Mouse (Mus musculus): ENCODE data around the gene Sorbs1. TPM values are rescaled to one million over a fixed set of nuclear protein-coding genes. Genes with fewer than 3 reads are reported as not detected.
A peak's percentile ranks its signal among the peaks of the same experiment; 100 is the strongest.

Sorbs1 gene
- polyA plus RNA-seq, 1 experiment: 79.3 TPM

- Histone ChIP-seq H3K4me1 (ENCODE audit: control insufficient read depth, insufficient read depth, low read length) (peaks cover 30% of the 10 kb centered on the region), H3K27me3 (ENCODE audit: control insufficient read depth, insufficient read depth, low read length) (no peaks in the 10 kb centered on the region; the same call in 1 of the 2 replicates), H3K4me3 (replicated peaks; ENCODE audit: insufficient read depth, low read depth, low read length) (no peak overlapping the region), H3K27ac (ENCODE audit: insufficient read depth, low read length) (no peak overlapping the region)
- TF ChIP-seq POLR2A (IDR thresholded peaks at IDR 0.05; ENCODE audit: borderline replicate concordance, insufficient read depth, low read length) (no peak), CTCF (IDR thresholded peaks at IDR 0.05; ENCODE audit: borderline replicate concordance, insufficient read depth, low read depth, low read length) (no peak)
- no peak for DNase-seq
- 99% methylated on average over 2 of the region's 2 CpGs for WGBS
These were observed 138.9 kb downstream of the Sorbs1 start for GRCm38 (mm10) chr19:40374720-40375119.

DNA sequence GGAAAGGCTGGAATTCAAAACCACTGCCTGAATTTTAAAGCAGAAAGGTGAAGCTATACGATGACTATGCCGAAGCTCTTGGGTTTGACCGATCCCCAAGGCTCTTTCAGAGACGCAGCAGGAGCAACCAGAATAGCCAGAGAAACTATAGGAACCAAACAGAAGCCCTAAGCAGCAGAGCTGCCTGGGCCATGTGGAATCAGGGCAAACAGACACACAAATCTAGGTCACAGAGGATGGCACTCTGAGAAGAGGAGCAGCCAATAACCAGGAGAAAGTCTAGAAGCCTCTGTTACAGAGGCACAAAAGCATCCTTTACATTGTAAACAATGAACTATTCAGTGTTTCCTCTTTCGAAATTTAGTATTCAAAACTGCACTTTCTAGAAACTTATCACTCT, 140.9 kb downstream of the Sorbs1 start:
- peaks cover 22% of the 10 kb centered on the region for H3K4me1 ChIP-seq (ENCODE audit: control insufficient read depth, insufficient read depth, low read length)
- no peaks in the 10 kb centered on the region for H3K27me3 ChIP-seq (ENCODE audit: control insufficient read depth, insufficient read depth, low read length)
- DNase-seq: peak; percentile 33 to 52
- WGBS: 56% methylated on average over 5 of the region's 5 CpGs
- TF ChIP-seq CTCF (IDR thresholded peaks at IDR 0.05; ENCODE audit: borderline replicate concordance, insufficient read depth, low read depth, low read length) (no peak), POLR2A (IDR thresholded peaks at IDR 0.05; ENCODE audit: borderline replicate concordance, insufficient read depth, low read length) (no peak)
- H3K4me3 ChIP-seq (replicated peaks; ENCODE audit: insufficient read depth, low read depth, low read length): no peak overlapping the region
- no peak overlapping the region for H3K27ac ChIP-seq (ENCODE audit: insufficient read depth, low read length)

GRCm38 (mm10) chr19:40371866-40372265, 141.7 kb downstream of the Sorbs1 start:
- 74% methylated on average over 4 of the region's 4 CpGs for WGBS
- Histone ChIP-seq H3K27me3 (ENCODE audit: control insufficient read depth, insufficient read depth, low read length) (no peaks in the 10 kb centered on the region), H3K27ac (ENCODE audit: insufficient read depth, low read length) (no peak overlapping the region; the same call in 1 of the 2 replicates), H3K4me3 (replicated peaks; ENCODE audit: insufficient read depth, low read depth, low read length) (no peak overlapping the region), H3K4me1 (ENCODE audit: control insufficient read depth, insufficient read depth, low read length) (peaks cover 16% of the 10 kb centered on the region)
- DNase-seq: no peak
- TF ChIP-seq POLR2A (IDR thresholded peaks at IDR 0.05; ENCODE audit: borderline replicate concordance, insufficient read depth, low read length): no peak

- 67% methylated on average over 18 of the region's 18 CpGs for WGBS
These were observed 143.4 kb downstream of the Sorbs1 start for GRCm38 (mm10) chr19:40369852-40370811.

GRCm38 (mm10) chr19:40368517-40368916, 145.1 kb downstream of the Sorbs1 start:
- Histone ChIP-seq H3K27me3 (ENCODE audit: control insufficient read depth, insufficient read depth, low read length) (no peaks in the 10 kb centered on the region), H3K4me1 (ENCODE audit: control insufficient read depth, insufficient read depth, low read length) (peaks cover 24% of the 10 kb centered on the region), H3K4me3 (replicated peaks; ENCODE audit: insufficient read depth, low read depth, low read length) (no peak overlapping the region), H3K27ac (ENCODE audit: insufficient read depth, low read length) (no peak overlapping the region)
- no peak for TF ChIP-seq CTCF (IDR thresholded peaks at IDR 0.05; ENCODE audit: borderline replicate concordance, insufficient read depth, low read depth, low read length)
- TF ChIP-seq POLR2A (IDR thresholded peaks at IDR 0.05; ENCODE audit: borderline replicate concordance, insufficient read depth, low read length): no peak
- WGBS: 92% methylated on average over 2 of the region's 2 CpGs
- DNase-seq: no peak

More at GRCm38 (mm10) chr19:40369852-40370811, 143.4 kb downstream of the Sorbs1 start:
- Histone ChIP-seq H3K4me1 (ENCODE audit: control insufficient read depth, insufficient read depth, low read length) (peaks cover 24% of the 10 kb centered on the region), H3K4me3 (replicated peaks; ENCODE audit: insufficient read depth, low read depth, low read length) (no peak overlapping the region), H3K27ac (ENCODE audit: insufficient read depth, low read length) (0 out of 2 replicates have a peak overlapping the region, but pooled peaks have one; percentile 43), H3K27me3 (ENCODE audit: control insufficient read depth, insufficient read depth, low read length) (no peaks in the 10 kb centered on the region)
- peak in 1 of 2 experiments; percentile 39 for DNase-seq
- TF ChIP-seq CTCF (IDR thresholded peaks at IDR 0.05; ENCODE audit: borderline replicate concordance, insufficient read depth, low read depth, low read length) (0 out of 2 replicates have a peak, but pooled peaks have one; percentile 9), POLR2A (IDR thresholded peaks at IDR 0.05; ENCODE audit: borderline replicate concordance, insufficient read depth, low read length) (no peak)

- Histone ChIP-seq H3K4me1 (ENCODE audit: control insufficient read depth, insufficient read depth, low read length) (peaks cover 26% of the 10 kb centered on the region), H3K27ac (ENCODE audit: insufficient read depth, low read length) (no peak overlapping the region), H3K27me3 (ENCODE audit: control insufficient read depth, insufficient read depth, low read length) (no peaks in the 10 kb centered on the region), H3K4me3 (replicated peaks; ENCODE audit: insufficient read depth, low read depth, low read length) (no peak overlapping the region)
- peak; percentile 76 to 82 for DNase-seq
- 31% methylated on average over 11 of the region's 11 CpGs for WGBS
- no peak for TF ChIP-seq CTCF (IDR thresholded peaks at IDR 0.05; ENCODE audit: borderline replicate concordance, insufficient read depth, low read depth, low read length)
- no peak for TF ChIP-seq POLR2A (IDR thresholded peaks at IDR 0.05; ENCODE audit: borderline replicate concordance, insufficient read depth, low read length)
These were observed 147.2 kb downstream of the Sorbs1 start for GRCm38 (mm10) chr19:40366163-40366941.

GRCm38 (mm10) chr19:40365137-40365536, 148.4 kb downstream of the Sorbs1 start:
- peak in 1 of 2 experiments; percentile 32 for DNase-seq
- Histone ChIP-seq H3K27me3 (ENCODE audit: control insufficient read depth, insufficient read depth, low read length) (no peaks in the 10 kb centered on the region), H3K4me3 (replicated peaks; ENCODE audit: insufficient read depth, low read depth, low read length) (no peak overlapping the region), H3K27ac (ENCODE audit: insufficient read depth, low read length) (no peak overlapping the region), H3K4me1 (ENCODE audit: control insufficient read depth, insufficient read depth, low read length) (peaks cover 16% of the 10 kb centered on the region)
- TF ChIP-seq CTCF (IDR thresholded peaks at IDR 0.05; ENCODE audit: borderline replicate concordance, insufficient read depth, low read depth, low read length): no peak
- no peak for TF ChIP-seq POLR2A (IDR thresholded peaks at IDR 0.05; ENCODE audit: borderline replicate concordance, insufficient read depth, low read length)
- WGBS: 92% methylated on average over 5 of the region's 5 CpGs

Data from cerebellum, adult 2 months (tissue).